Mouse (Mus musculus) hindbrain, embryonic 12.5 days (tissue): ENCODE data around the gene Urod. TPM values are rescaled to one million over a fixed set of nuclear protein-coding genes. Genes with fewer than 3 reads are reported as not detected.

Experiments used
- ATAC-seq: fragments of 200-750 bp; cut with Nextera tagmentation; 2 replicates; pipeline ENCODE4 v1.8.0; 2017; ENCODE audit warnings: moderate TSS enrichment; ENCODE audit not compliant: low FRiP score
- H3K27ac ChIP-seq: fragments of 300-500 bp; sonication (generic); 2 replicates; pipeline ENCODE4 v1.5.1; 2016; ENCODE audit warnings: mild to moderate bottlenecking
- H3K27me3 ChIP-seq: fragments of 300-500 bp; sonication (generic); 2 replicates; pipeline ENCODE4 v1.6.1; 2016; ENCODE audit warnings: mild to moderate bottlenecking
- H3K36me3 ChIP-seq: fragments of 300-500 bp; sonication (generic); 2 replicates; pipeline ENCODE4 v1.6.1; 2016; ENCODE audit warnings: mild to moderate bottlenecking
- H3K4me1 ChIP-seq: fragments of 300-500 bp; sonication (generic); 2 replicates; pipeline ENCODE4 v1.6.1; 2016
- H3K4me2 ChIP-seq: fragments of 300-500 bp; sonication (generic); replicated peaks from 2 replicates; pipeline ENCODE4 v1.6.1; 2016; ENCODE audit warnings: mild to moderate bottlenecking
- H3K4me3 ChIP-seq: fragments of 300-500 bp; sonication (generic); 2 replicates; pipeline ENCODE4 v1.5.1; 2016; ENCODE audit warnings: mild to moderate bottlenecking
- H3K9ac ChIP-seq: fragments of 300-500 bp; sonication (generic); 2 replicates; pipeline ENCODE4 v1.6.1; 2016; ENCODE audit warnings: mild to moderate bottlenecking, moderate library complexity
- H3K9me3 ChIP-seq: fragments of 300-500 bp; sonication (generic); replicated peaks from 2 replicates; pipeline ENCODE4 v1.6.1; 2016; ENCODE audit warnings: mild to moderate bottlenecking
- WGBS: fragments of 180-500 bp; shearing (Covaris S2); methylation state at CpG from one replicate; pipeline ENCODE4 v1.1.7; 2016; 5-methylcytosine and 5-hydroxymethylcytosine counted together
- polyA plus RNA-seq: library from polyadenylated mRNA; unstranded; fragments of >200 nt; fragmentation: Nextera tagmentation; extraction: Ambion mirVana; gene quantifications from 2 replicates; pipeline ENCODE4 v1.2.1, GENCODE M21; 2016

Urod gene
- polyA plus RNA-seq, 1 experiment from 2014 or later: 87.5 TPM

GRCm38 (mm10) chr4:117010231-117010630, 16.0 kb upstream of the Urod start:
- 90% methylated on average over 5 of the region's 5 CpGs for WGBS
- H3K4me3 ChIP-seq: no peak overlapping the region
- H3K27ac ChIP-seq: no peak overlapping the region
- ATAC-seq: no peak
- H3K4me2 ChIP-seq: no peak overlapping the region
- no peaks in the 10 kb centered on the region; the same call in 1 of the 2 replicates for H3K36me3 ChIP-seq
- H3K27me3 ChIP-seq: no peaks in the 10 kb centered on the region
- no peak overlapping the region for H3K9ac ChIP-seq
- H3K4me1 ChIP-seq: no peaks in the 10 kb centered on the region
- no peaks in the 10 kb centered on the region for H3K9me3 ChIP-seq

DNA sequence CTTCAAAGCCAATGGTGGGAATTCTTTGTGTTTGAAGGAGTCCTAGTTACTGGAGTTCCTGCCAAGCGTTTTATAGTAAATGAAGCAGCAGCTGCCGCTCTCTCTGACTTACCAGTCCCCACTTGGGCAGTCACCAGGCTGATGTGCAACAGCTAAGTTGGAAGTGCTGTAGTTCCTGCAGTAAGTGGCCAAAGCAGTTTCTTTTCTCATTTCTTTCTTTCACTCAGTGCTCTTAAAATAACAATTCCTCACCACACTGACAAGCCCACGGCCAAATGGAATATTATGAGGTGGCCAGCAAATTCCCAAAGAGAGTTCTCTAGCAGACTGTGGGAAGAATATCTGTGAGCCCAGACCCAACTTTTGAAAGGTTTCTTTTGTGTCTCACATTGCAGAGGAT, 12.8 kb upstream of the Urod start:
- no peaks in the 10 kb centered on the region for H3K27me3 ChIP-seq
- H3K36me3 ChIP-seq: peaks cover 13% of the 10 kb centered on the region
- 0 out of 2 replicates have a peak, but pooled peaks cover 2% of the 10 kb centered on the region for H3K4me1 ChIP-seq
- H3K4me2 ChIP-seq: no peak overlapping the region
- H3K9ac ChIP-seq: no peak overlapping the region
- 77% methylated on average over 3 of the region's 3 CpGs for whole genome bisulfite sequencing
- no peak overlapping the region for H3K4me3 ChIP-seq
- no peaks in the 10 kb centered on the region for H3K9me3 ChIP-seq
- H3K27ac ChIP-seq: no peak overlapping the region
- no peak for ATAC-seq

- H3K27me3 ChIP-seq: no peaks in the 10 kb centered on the region
- no peak overlapping the region for H3K4me2 ChIP-seq
- no peak overlapping the region for H3K9ac ChIP-seq
- WGBS: 72% methylated on average over 7 of the region's 7 CpGs
- ATAC-seq: no peak
- no peak overlapping the region for H3K4me3 ChIP-seq
- no peak overlapping the region for H3K27ac ChIP-seq
- H3K36me3 ChIP-seq: peaks cover 23% of the 10 kb centered on the region
- 0 out of 2 replicates have a peak, but pooled peaks cover 2% of the 10 kb centered on the region for H3K4me1 ChIP-seq
- no peaks in the 10 kb centered on the region for H3K9me3 ChIP-seq
Observed at GRCm38 (mm10) chr4:117005611-117006400, 11.6 kb upstream of the Urod start.

- ATAC-seq: no peak
- Histone ChIP-seq H3K27me3 (no peaks in the 10 kb centered on the region), H3K4me1 (0 out of 2 replicates have a peak, but pooled peaks cover 2% of the 10 kb centered on the region), H3K9me3 (no peaks in the 10 kb centered on the region), H3K4me3 (no peak overlapping the region), H3K27ac (no peak overlapping the region), H3K9ac (no peak overlapping the region), H3K36me3 (peaks cover 35% of the 10 kb centered on the region), H3K4me2 (no peak overlapping the region)
- 84% methylated on average over 4 of the region's 4 CpGs for WGBS
Observed at GRCm38 (mm10) chr4:117004649-117005048, 10.4 kb upstream of the Urod start.

- Histone ChIP-seq H3K9ac (no peak overlapping the region), H3K27ac (no peak overlapping the region), H3K36me3 (peaks cover 49% of the 10 kb centered on the region), H3K27me3 (no peaks in the 10 kb centered on the region), H3K4me3 (no peak overlapping the region), H3K4me1 (0 out of 2 replicates have a peak, but pooled peaks cover 2% of the 10 kb centered on the region), H3K4me2 (no peak overlapping the region), H3K9me3 (no peaks in the 10 kb centered on the region)
- ATAC-seq: peak; percentile 44; the same call in 1 of the 2 replicates
- WGBS: 61% methylated on average over 38 of the region's 38 CpGs
Observed at GRCm38 (mm10) chr4:117002543-117003521, 8.6 kb upstream of the Urod start.

- Histone ChIP-seq H3K27ac (no peak overlapping the region), H3K4me3 (no peak overlapping the region), H3K4me2 (no peak overlapping the region), H3K36me3 (peaks cover 49% of the 10 kb centered on the region), H3K27me3 (no peaks in the 10 kb centered on the region), H3K4me1 (0 out of 2 replicates have a peak, but pooled peaks cover 2% of the 10 kb centered on the region), H3K9me3 (no peaks in the 10 kb centered on the region), H3K9ac (no peak overlapping the region)
- no peak for ATAC-seq
- WGBS: 87% methylated on average over 16 of the region's 16 CpGs
Observed at GRCm38 (mm10) chr4:117001957-117002356, 7.7 kb upstream of the Urod start.

GRCm38 (mm10) chr4:116999513-117000154, 5.4 kb upstream of the Urod start:
- Histone ChIP-seq H3K9me3 (no peaks in the 10 kb centered on the region), H3K27me3 (0 out of 2 replicates have a peak, but pooled peaks cover 2% of the 10 kb centered on the region), H3K27ac (no peak overlapping the region), H3K4me3 (no peak overlapping the region), H3K36me3 (peaks cover 49% of the 10 kb centered on the region), H3K4me1 (peaks cover 20% of the 10 kb centered on the region), H3K4me2 (no peak overlapping the region), H3K9ac (no peak overlapping the region)
- ATAC-seq: no peak
- whole genome bisulfite sequencing: 93% methylated on average over 17 of the region's 17 CpGs

GRCm38 (mm10) chr4:116995798-116996135, 1.6 kb upstream of the Urod start:
- ATAC-seq: peak; percentile 5; the same call in 1 of the 2 replicates
- H3K4me1 ChIP-seq: peaks cover 31% of the 10 kb centered on the region
- H3K36me3 ChIP-seq: peaks cover 25% of the 10 kb centered on the region
- H3K4me2 ChIP-seq: peak overlapping the region; percentile 95
- H3K4me3 ChIP-seq: peak overlapping the region; percentile 95
- H3K27me3 ChIP-seq: 0 out of 2 replicates have a peak, but pooled peaks cover 2% of the 10 kb centered on the region
- H3K9ac ChIP-seq: peak overlapping the region; percentile 82
- H3K27ac ChIP-seq: peak overlapping the region; percentile 89; the same call in 1 of the 2 replicates
- no peaks in the 10 kb centered on the region for H3K9me3 ChIP-seq
- WGBS: under 1% methylated on average over 16 of the region's 16 CpGs

DNA sequence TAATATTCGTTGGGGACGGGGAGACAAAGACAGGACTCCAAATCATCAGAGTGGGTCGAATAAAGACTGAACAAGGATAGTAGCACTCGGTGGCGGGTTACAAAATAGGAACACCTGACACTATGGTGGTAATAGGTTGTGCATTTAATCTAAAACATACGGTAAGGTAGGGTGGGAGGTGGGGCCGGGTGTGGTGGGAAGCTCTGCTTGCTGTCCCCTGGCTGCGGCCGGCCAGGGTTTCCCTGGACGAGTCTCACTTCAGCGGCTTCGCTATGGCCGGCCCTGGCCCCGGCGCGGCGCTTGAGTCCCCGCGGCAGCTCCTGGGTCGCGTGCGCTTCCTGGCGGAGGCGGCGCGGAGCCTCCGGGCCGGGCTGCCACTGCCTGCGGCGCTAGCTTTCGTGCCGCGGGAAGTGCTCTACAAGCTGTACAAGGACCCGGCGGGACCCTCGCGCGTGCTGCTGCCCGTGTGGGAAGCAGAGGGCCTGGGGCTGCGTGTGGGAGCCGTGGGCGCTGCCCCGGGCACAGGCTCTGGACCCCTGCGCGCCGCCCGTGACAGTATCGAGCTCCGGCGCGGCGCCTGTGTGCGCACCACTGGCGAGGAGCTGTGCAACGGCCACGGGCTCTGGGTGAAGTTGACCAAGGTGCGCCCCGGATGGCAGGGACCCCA, 1.1 kb upstream of the Urod start, which contains the start of gene Hectd3:
Gene Hectd3, plus strand, starts transcription at position 187 of the 667 bp plus-strand sequence.
- peak within 1 kb of the TSS; percentile 95 for H3K4me3 ChIP-seq
- WGBS: 1% methylated on average over 52 of the region's 58 CpGs
- peak within 1 kb of the TSS; percentile 89 for H3K27ac ChIP-seq
- H3K4me1 ChIP-seq: peaks cover 31% of the 10 kb centered on the region
- peaks cover 20% of the 10 kb centered on the region for H3K36me3 ChIP-seq
- 0 out of 2 replicates have a peak, but pooled peaks cover 2% of the 10 kb centered on the region for H3K27me3 ChIP-seq
- H3K9ac ChIP-seq: peak within 1 kb of the TSS; percentile 82
- H3K9me3 ChIP-seq: no peaks in the 10 kb centered on the region
- peak within 1 kb of the TSS; percentile 95 for H3K4me2 ChIP-seq
- ATAC-seq: peak; percentile 64

- 12% methylated on average over 7 of the region's 7 CpGs for WGBS
- H3K27ac ChIP-seq: no peak overlapping the region; the same call in 1 of the 2 replicates
- no peak for ATAC-seq
- no peak overlapping the region for H3K9ac ChIP-seq
- no peaks in the 10 kb centered on the region for H3K27me3 ChIP-seq
- H3K4me2 ChIP-seq: no peak overlapping the region
- H3K4me1 ChIP-seq: peaks cover 26% of the 10 kb centered on the region
- no peaks in the 10 kb centered on the region for H3K9me3 ChIP-seq
- H3K36me3 ChIP-seq: peaks cover 31% of the 10 kb centered on the region
- H3K4me3 ChIP-seq: no peak overlapping the region; the same call in 1 of the 2 replicates
Observed at GRCm38 (mm10) chr4:116991366-116991765, 2.8 kb downstream of the Urod start.

GRCm38 (mm10) chr4:116989731-116990130, 4.5 kb downstream of the Urod start:
- no peak for ATAC-seq

More at GRCm38 (mm10) chr4:116989731-116990130, 4.5 kb downstream of the Urod start:
- Histone ChIP-seq H3K27ac (no peak overlapping the region), H3K9ac (no peak overlapping the region), H3K9me3 (no peaks in the 10 kb centered on the region), H3K27me3 (no peaks in the 10 kb centered on the region), H3K4me3 (no peak overlapping the region), H3K4me1 (peaks cover 14% of the 10 kb centered on the region), H3K36me3 (peaks cover 36% of the 10 kb centered on the region), H3K4me2 (no peak overlapping the region)
- 60% methylated on average over 6 of the region's 6 CpGs for WGBS
